Mouse (Mus musculus) CH12F3 (cell line): ENCODE measurements at regions not wholly inside any gene's neighbourhood (a gene's known extent, or its start where the extent isn't known, plus 50 kb on each side); places are given as distances from the start of the nearest gene placed in this dataset.
"Not testable (repeated sequence)": the region's sequence is repeated elsewhere in the genome, so short reads cannot be mapped to it uniquely, and the experiment has no call there.

Experiments used
- in situ Hi-C: fragments of 300-500 bp; cut with MboI; formaldehyde crosslinking; loops from 2 replicates; pipeline ENCODE4 v1.14.3; 2020; ENCODE audit warnings: low sequenced_read_pairs

GRCm38 (mm10) chr13:99743952-99744789 lies 156.7 kb downstream of the Cartpt start:
- in situ Hi-C loops, result no loop called here

GRCm38 (mm10) chr13:99742507-99742906 lies 158.4 kb downstream of the Cartpt start:
- in situ Hi-C loops, result no loop called here

- in situ Hi-C loops, result no loop called here
Measured at GRCm38 (mm10) chr13:99741981-99742380, 158.9 kb downstream of the Cartpt start.

- in situ Hi-C loops, result no loop called here
Measured at GRCm38 (mm10) chr13:99739420-99739819, 161.5 kb downstream of the Cartpt start.

GRCm38 (mm10) chr13:99737271-99737670 lies 163.6 kb downstream of the Cartpt start:
- in situ Hi-C loops, result no loop called here

GRCm38 (mm10) chr13:99729145-99729544 lies 171.7 kb downstream of the Cartpt start:
- in situ Hi-C loops, result no loop called here

GRCm38 (mm10) chr13:99724245-99724644 lies 176.6 kb downstream of the Cartpt start:
- in situ Hi-C loops, result no loop called here

GRCm38 (mm10) chr13:99723237-99723981 lies 177.5 kb downstream of the Cartpt start:
- in situ Hi-C loops, result no loop called here

- in situ Hi-C loops, result no loop called here
Measured at GRCm38 (mm10) chr13:99720566-99720965, 180.3 kb downstream of the Cartpt start.

- in situ Hi-C loops, result no loop called here
Measured at GRCm38 (mm10) chr13:99696559-99696890, 180.2 kb upstream of the Map1b start.

- in situ Hi-C loops, result no loop called here
Measured at GRCm38 (mm10) chr13:99695874-99696558, 179.7 kb upstream of the Map1b start.

- in situ Hi-C loops, result no loop called here
Measured at GRCm38 (mm10) chr13:99679934-99680333, 163.6 kb upstream of the Map1b start.

GRCm38 (mm10) chr13:99679430-99679829 lies 163.1 kb upstream of the Map1b start:
- in situ Hi-C loops, result no loop called here

GRCm38 (mm10) chr13:99676393-99676792 lies 160.1 kb upstream of the Map1b start:
- in situ Hi-C loops, result no loop called here

- in situ Hi-C loops, result no loop called here
Measured at GRCm38 (mm10) chr13:99675951-99676350, 159.6 kb upstream of the Map1b start.

- in situ Hi-C loops, result no loop called here
Measured at GRCm38 (mm10) chr13:99672714-99673113, 156.4 kb upstream of the Map1b start.

- in situ Hi-C loops, result no loop called here
Measured at GRCm38 (mm10) chr13:99671747-99672146, 155.4 kb upstream of the Map1b start.

GRCm38 (mm10) chr13:99669987-99670534 lies 153.7 kb upstream of the Map1b start:
- in situ Hi-C loops, result no loop called here

GRCm38 (mm10) chr13:99668613-99669012 lies 152.3 kb upstream of the Map1b start:
- in situ Hi-C loops, result no loop called here

GRCm38 (mm10) chr13:99666086-99666485 lies 149.7 kb upstream of the Map1b start:
- in situ Hi-C loops, result no loop called here

GRCm38 (mm10) chr13:99663422-99663821 lies 147.1 kb upstream of the Map1b start:
- in situ Hi-C loops, result not testable (repeated sequence)
